In genomic region chr2:179694936-179695335, GRCm38 (mm10) we compare ENCODE assay signal across 23 mouse cellular contexts.
DNase-seq lines count a peak whose midpoint lies in the region; ATAC-seq lines count a peak whose summit lies in the region.
"Had no signal": no experiment of that assay in that cellular context is flagged by ENCODE, and none has a peak within 500 bp of the region (broad histone marks: within the 10 kb centered on the region; RNA-seq: fewer than 3 reads in every experiment).

No protein-coding gene starts in this region.

- ATAC-seq in forebrain, embryonic 12.5 days (ENCODE audit: low FRiP score), result no peak
- ATAC-seq in forebrain, embryonic 11.5 days (replicated peaks; ENCODE audit: low FRiP score), result no peak
- no peak for ATAC-seq in midbrain, embryonic 11.5 days (ENCODE audit: low FRiP score)
- ATAC-seq in midbrain, embryonic 16.5 days, result no peak
- no peak; the same call in 1 of the 2 replicates for ATAC-seq in neural tube, embryonic 11.5 days (ENCODE audit: insufficient read depth, low FRiP score, low TSS enrichment)
- no peak for ATAC-seq in neural tube, embryonic 15.5 days (ENCODE audit: low FRiP score)
- ATAC-seq: CD4-positive, CD25-positive, alpha-beta regulatory T cell, adult 4 months; forebrain, embryonic 16.5 days had no signal

- H3K4me2 ChIP-seq in forebrain, embryonic 12.5 days, result no peak overlapping the region
- no peak overlapping the region for H3K4me2 ChIP-seq in forebrain, embryonic 11.5 days (ENCODE audit: low read depth, low read length, severe bottlenecking)
- no peak overlapping the region for H3K4me2 ChIP-seq in midbrain, embryonic 11.5 days
- no peak overlapping the region for H3K4me2 ChIP-seq in midbrain, embryonic 16.5 days (ENCODE audit: low read length)
- no peak overlapping the region for H3K4me2 ChIP-seq in neural tube, embryonic 11.5 days (ENCODE audit: low read depth)
- H3K4me2 ChIP-seq in neural tube, embryonic 15.5 days, result no peak overlapping the region
- H3K4me2 ChIP-seq: embryonic facial prominence, embryonic 15.5 days had no signal

- no peak overlapping the region for H3K4me3 ChIP-seq in forebrain, embryonic 12.5 days (replicated peaks)
- no peak overlapping the region for H3K4me3 ChIP-seq in forebrain, embryonic 11.5 days (ENCODE audit: low read depth, low read length)
- no peak overlapping the region for H3K4me3 ChIP-seq in midbrain, embryonic 11.5 days (ENCODE audit: low read depth, low read length)
- H3K4me3 ChIP-seq in midbrain, embryonic 16.5 days (ENCODE audit: low read depth, low read length), result no peak overlapping the region
- H3K4me3 ChIP-seq in neural tube, embryonic 11.5 days (ENCODE audit: low read depth, low read length), result no peak overlapping the region
- H3K4me3 ChIP-seq in neural tube, embryonic 15.5 days (replicated peaks), result no peak overlapping the region
- H3K4me3 ChIP-seq: embryonic facial prominence, embryonic 15.5 days; erythroblast, embryonic 14.5 days; forebrain, embryonic 10.5 days; heart, embryonic 10.5 days had no signal

- no peaks in the 10 kb centered on the region for H3K36me3 ChIP-seq in forebrain, embryonic 12.5 days (replicated peaks)
- H3K36me3 ChIP-seq in forebrain, embryonic 11.5 days (ENCODE audit: control insufficient read depth, insufficient read depth, low read length), result no peaks in the 10 kb centered on the region
- no peaks in the 10 kb centered on the region for H3K36me3 ChIP-seq in midbrain, embryonic 11.5 days (ENCODE audit: control insufficient read depth, insufficient read depth, low read length)
- no peaks in the 10 kb centered on the region for H3K36me3 ChIP-seq in midbrain, embryonic 16.5 days (ENCODE audit: control insufficient read depth, insufficient read depth, low read length)
- H3K36me3 ChIP-seq in neural tube, embryonic 11.5 days (ENCODE audit: control insufficient read depth, insufficient read depth, low read length), result no peaks in the 10 kb centered on the region
- H3K36me3 ChIP-seq in neural tube, embryonic 15.5 days, result no peaks in the 10 kb centered on the region
- H3K36me3 ChIP-seq: embryonic facial prominence, embryonic 15.5 days; forebrain, embryonic 10.5 days; G1E; heart, embryonic 10.5 days had no signal

- no peaks in the 10 kb centered on the region for H3K9me3 ChIP-seq in forebrain, embryonic 12.5 days
- no peaks in the 10 kb centered on the region for H3K9me3 ChIP-seq in forebrain, embryonic 11.5 days (ENCODE audit: control insufficient read depth, low read length)
- H3K9me3 ChIP-seq in midbrain, embryonic 11.5 days (ENCODE audit: control insufficient read depth, low read length), result no peaks in the 10 kb centered on the region
- no peaks in the 10 kb centered on the region for H3K9me3 ChIP-seq in midbrain, embryonic 16.5 days (replicated peaks; ENCODE audit: control insufficient read depth, low read length, poor library complexity, severe bottlenecking)
- no peaks in the 10 kb centered on the region for H3K9me3 ChIP-seq in neural tube, embryonic 11.5 days (ENCODE audit: control insufficient read depth, low read length)
- no peaks in the 10 kb centered on the region for H3K9me3 ChIP-seq in neural tube, embryonic 15.5 days (replicated peaks)
- H3K9me3 ChIP-seq: embryonic facial prominence, embryonic 15.5 days; forebrain, embryonic 10.5 days; heart, embryonic 10.5 days had no signal

- H3K4me1 ChIP-seq in forebrain, embryonic 12.5 days, result peaks cover 39% of the 10 kb centered on the region
- H3K4me1 ChIP-seq in forebrain, embryonic 11.5 days (replicated peaks; ENCODE audit: control insufficient read depth, insufficient read depth, low read length), result no peaks in the 10 kb centered on the region
- no peaks in the 10 kb centered on the region; the same call in 1 of the 2 replicates for H3K4me1 ChIP-seq in midbrain, embryonic 11.5 days (ENCODE audit: control insufficient read depth, insufficient read depth, low read length)
- H3K4me1 ChIP-seq in midbrain, embryonic 16.5 days (ENCODE audit: control insufficient read depth, insufficient read depth, low read length), result peaks cover 9% of the 10 kb centered on the region; the same call in 1 of the 2 replicates
- H3K4me1 ChIP-seq in neural tube, embryonic 11.5 days (ENCODE audit: control insufficient read depth, insufficient read depth, low read length), result 0 out of 2 replicates have a peak, but pooled peaks cover 4% of the 10 kb centered on the region
- H3K4me1 ChIP-seq in neural tube, embryonic 15.5 days, result peaks cover 37% of the 10 kb centered on the region; the same call in 1 of the 2 replicates
- H3K4me1 ChIP-seq: embryonic facial prominence, embryonic 15.5 days; heart, embryonic 10.5 days had no signal

- no peak overlapping the region for H3K9ac ChIP-seq in forebrain, embryonic 12.5 days
- H3K9ac ChIP-seq in forebrain, embryonic 11.5 days (ENCODE audit: low read length), result no peak overlapping the region
- H3K9ac ChIP-seq in midbrain, embryonic 11.5 days (ENCODE audit: low read length), result no peak overlapping the region
- H3K9ac ChIP-seq in midbrain, embryonic 16.5 days (ENCODE audit: low read depth, low read length), result no peak overlapping the region
- H3K9ac ChIP-seq in neural tube, embryonic 11.5 days (ENCODE audit: low read length), result no peak overlapping the region
- H3K9ac ChIP-seq in neural tube, embryonic 15.5 days (replicated peaks), result no peak overlapping the region
- H3K9ac ChIP-seq: embryonic facial prominence, embryonic 15.5 days had no signal

- WGBS in forebrain, embryonic 12.5 days, result 71% methylated on average over 9 of the region's 9 CpGs
- 77% methylated on average over 9 of the region's 9 CpGs for WGBS in forebrain, embryonic 11.5 days
- 76% methylated on average over 9 of the region's 9 CpGs for WGBS in midbrain, embryonic 11.5 days
- 45% methylated on average over 9 of the region's 9 CpGs for WGBS in midbrain, embryonic 16.5 days
- WGBS in neural tube, embryonic 11.5 days, result 64% methylated on average over 9 of the region's 9 CpGs
- 34% methylated on average over 9 of the region's 9 CpGs for WGBS in neural tube, embryonic 15.5 days

- DNase-seq in forebrain, embryonic 11.5 days (ENCODE audit: low spot score), result no peak
- DNase-seq in midbrain, embryonic 11.5 days (ENCODE audit: low spot score, missing footprints), result peak; percentile 72
- DNase-seq in neural tube, embryonic 11.5 days (ENCODE audit: low spot score), result peak; percentile 39
- DNase-seq in spleen, adult 18-20 months, result no peak
- DNase-seq: adrenal gland, adult 8-10 months; adrenal gland, postnatal 36 days; B cell, adult 2 months; cerebellum, adult 11 months; cerebellum, adult 8-10 months; embryo, embryonic 11 days; gastrocnemius, postnatal 10 days; heart, adult 18-20 months; heart, postnatal 10 days had no signal

- 0 out of 2 replicates have a peak overlapping the region, but pooled peaks have one; percentile 13 for H3K27ac ChIP-seq in forebrain, embryonic 12.5 days
- H3K27ac ChIP-seq in forebrain, embryonic 11.5 days (ENCODE audit: low read depth, low read length), result no peak overlapping the region
- no peak overlapping the region for H3K27ac ChIP-seq in midbrain, embryonic 11.5 days (ENCODE audit: low read depth, low read length)
- no peak overlapping the region; the same call in 1 of the 2 replicates for H3K27ac ChIP-seq in midbrain, embryonic 16.5 days (ENCODE audit: low read length)
- H3K27ac ChIP-seq in neural tube, embryonic 11.5 days (ENCODE audit: low read depth, low read length), result no peak overlapping the region
- no peak overlapping the region for H3K27ac ChIP-seq in neural tube, embryonic 15.5 days (replicated peaks)
- H3K27ac ChIP-seq: embryonic facial prominence, embryonic 15.5 days; heart, embryonic 10.5 days had no signal

- H3K27me3 ChIP-seq in forebrain, embryonic 12.5 days, result no peaks in the 10 kb centered on the region
- no peaks in the 10 kb centered on the region for H3K27me3 ChIP-seq in forebrain, embryonic 11.5 days (ENCODE audit: control insufficient read depth, insufficient read depth, low read length)
- no peaks in the 10 kb centered on the region for H3K27me3 ChIP-seq in midbrain, embryonic 11.5 days (ENCODE audit: control insufficient read depth, insufficient read depth, low read length)
- no peaks in the 10 kb centered on the region for H3K27me3 ChIP-seq in midbrain, embryonic 16.5 days (ENCODE audit: control insufficient read depth, insufficient read depth, low read depth, low read length)
- H3K27me3 ChIP-seq in neural tube, embryonic 11.5 days (ENCODE audit: control insufficient read depth, insufficient read depth, low read length), result no peaks in the 10 kb centered on the region
- H3K27me3 ChIP-seq in neural tube, embryonic 15.5 days (replicated peaks), result no peaks in the 10 kb centered on the region

Comparison
In these comparisons a context has a peak if more than half of its experiments do, and no peak if none do; other contexts are left out.
1. DNase-seq: peak in midbrain, embryonic 11.5 days (single experiment) and neural tube, embryonic 11.5 days (single experiment); none in forebrain, embryonic 11.5 days (single experiment) and spleen, adult 18-20 months (0 of 2).